Mouse (Mus musculus) neural tube, embryonic 14.5 days (tissue): ENCODE measurements around the gene Spr. TPM values are rescaled to one million over a fixed set of nuclear protein-coding genes. Genes with fewer than 3 reads are reported as not detected.

ENCODE experiments used
- ATAC-seq: fragments of 200-750 bp; cut with Nextera tagmentation; 2 replicates; pipeline ENCODE4 v1.8.0; 2017; ENCODE audit warnings: low read depth, mild to moderate bottlenecking, moderate TSS enrichment, moderate library complexity
- H3K27ac ChIP-seq: fragments of 300-500 bp; sonication (generic); 2 replicates; pipeline ENCODE4 v1.5.1; 2014; ENCODE audit warnings: low read depth, mild to moderate bottlenecking, control low read depth, low read length, moderate library complexity, mixed read lengths
- H3K27me3 ChIP-seq: fragments of 300-500 bp; sonication (generic); 2 replicates; pipeline ENCODE4 v1.6.1; 2014; ENCODE audit warnings: low read length; ENCODE audit not compliant: control insufficient read depth, insufficient read depth
- H3K36me3 ChIP-seq: fragments of 300-500 bp; sonication (generic); 2 replicates; pipeline ENCODE4 v1.6.1; 2014; ENCODE audit warnings: low read length, mixed read lengths; ENCODE audit not compliant: control insufficient read depth, insufficient read depth
- H3K4me1 ChIP-seq: fragments of 300-500 bp; sonication (generic); 2 replicates; pipeline ENCODE4 v1.6.1; 2014; ENCODE audit warnings: low read length; ENCODE audit not compliant: control insufficient read depth, insufficient read depth
- H3K4me2 ChIP-seq: fragments of 300-500 bp; sonication (generic); 2 replicates; pipeline ENCODE4 v1.6.1; 2014; ENCODE audit warnings: mild to moderate bottlenecking, low read depth, low read length, control low read depth
- H3K4me3 ChIP-seq: fragments of 300-500 bp; sonication (generic); 2 replicates; pipeline ENCODE4 v1.5.1; 2014; ENCODE audit warnings: low read depth, low read length, control low read depth, mixed read lengths
- H3K9ac ChIP-seq: fragments of 300-500 bp; sonication (generic); replicated peaks from 2 replicates; pipeline ENCODE4 v1.6.1; 2014; ENCODE audit warnings: low read depth, mild to moderate bottlenecking, control low read depth, low read length, mixed read lengths
- H3K9me3 ChIP-seq: fragments of 300-500 bp; sonication (generic); 2 replicates; pipeline ENCODE4 v1.6.1; 2016; ENCODE audit warnings: low read length; ENCODE audit not compliant: control insufficient read depth
- WGBS: fragments of 180-500 bp; shearing (Covaris S2); extraction: QIAGEN DNeasy Blood & Tissue Kit; methylation state at CpG from one replicate; pipeline ENCODE4 v1.1.7; 2014; 5-methylcytosine and 5-hydroxymethylcytosine counted together
- polyA plus RNA-seq: library from polyadenylated mRNA; unstranded; fragments of >200 nt; fragmentation: Nextera tagmentation; extraction: Ambion mirVana; gene quantifications from 2 replicates; pipeline ENCODE4 v1.2.1, GENCODE M21; 2014

Gene Spr
- 33.7 and 38.6 TPM in 2 replicates for polyA plus RNA-seq

GRCm38 (mm10) chr6:85137217-85138035 lies at the start of gene Spr:
TSS of gene Spr (minus strand) at chr6:85137766.
- Histone ChIP-seq H3K27me3 (no peaks in the 10 kb centered on the region), H3K4me3 (peak within 1 kb of the TSS; percentile 56), H3K9ac (peak within 1 kb of the TSS; percentile 60), H3K4me1 (no peaks in the 10 kb centered on the region), H3K36me3 (no peaks in the 10 kb centered on the region), H3K9me3 (no peaks in the 10 kb centered on the region), H3K4me2 (peak within 1 kb of the TSS; percentile 60), H3K27ac (peak within 1 kb of the TSS; percentile 80)
- WGBS, result under 1% methylated on average over 49 of the region's 49 CpGs
- ATAC-seq, result peak; percentile 91

GRCm38 (mm10) chr6:85186744-85187059 lies 49.1 kb upstream of the Spr start:
- H3K27ac ChIP-seq, result no peak overlapping the region
- no peak for ATAC-seq
- H3K9ac ChIP-seq, result no peak overlapping the region
- no peak overlapping the region for H3K4me2 ChIP-seq
- WGBS, result under 1% methylated on average over 15 of the region's 15 CpGs
- peaks cover 40% of the 10 kb centered on the region for H3K27me3 ChIP-seq
- H3K36me3 ChIP-seq, result no peaks in the 10 kb centered on the region
- H3K9me3 ChIP-seq, result no peaks in the 10 kb centered on the region
- H3K4me3 ChIP-seq, result no peak overlapping the region
- H3K4me1 ChIP-seq, result peaks cover 13% of the 10 kb centered on the region

GRCm38 (mm10) chr6:85186033-85186743 lies 48.6 kb upstream of the Spr start:
- ATAC-seq, result no peak
- H3K9ac ChIP-seq, result no peak overlapping the region
- H3K27ac ChIP-seq, result no peak overlapping the region
- no peaks in the 10 kb centered on the region for H3K9me3 ChIP-seq
- no peaks in the 10 kb centered on the region for H3K36me3 ChIP-seq
- peaks cover 13% of the 10 kb centered on the region for H3K4me1 ChIP-seq
- WGBS, result under 1% methylated on average over 33 of the region's 33 CpGs
- H3K27me3 ChIP-seq, result peaks cover 34% of the 10 kb centered on the region
- H3K4me2 ChIP-seq, result no peak overlapping the region
- H3K4me3 ChIP-seq, result no peak overlapping the region

- Histone ChIP-seq H3K9me3 (no peaks in the 10 kb centered on the region), H3K9ac (no peak overlapping the region), H3K4me3 (no peak overlapping the region), H3K36me3 (no peaks in the 10 kb centered on the region), H3K27me3 (peaks cover 19% of the 10 kb centered on the region), H3K4me1 (peaks cover 11% of the 10 kb centered on the region), H3K4me2 (no peak overlapping the region), H3K27ac (no peak overlapping the region)
- WGBS, result 47% methylated on average over 3 of the region's 3 CpGs
- ATAC-seq, result no peak
Measured at GRCm38 (mm10) chr6:85183951-85184350, 46.4 kb upstream of the Spr start.

- Histone ChIP-seq H3K4me2 (no peak overlapping the region), H3K27ac (no peak overlapping the region), H3K9ac (no peak overlapping the region), H3K36me3 (no peaks in the 10 kb centered on the region), H3K9me3 (no peaks in the 10 kb centered on the region), H3K27me3 (peaks cover 8% of the 10 kb centered on the region), H3K4me3 (no peak overlapping the region), H3K4me1 (no peaks in the 10 kb centered on the region)
- WGBS, result 70% methylated on average over 2 of the region's 2 CpGs
- no peak for ATAC-seq
Measured at GRCm38 (mm10) chr6:85180036-85180435, 42.5 kb upstream of the Spr start.

- Histone ChIP-seq H3K36me3 (no peaks in the 10 kb centered on the region), H3K27me3 (peaks cover 7% of the 10 kb centered on the region), H3K4me1 (no peaks in the 10 kb centered on the region), H3K9me3 (no peaks in the 10 kb centered on the region), H3K27ac (no peak overlapping the region), H3K4me3 (no peak overlapping the region), H3K9ac (no peak overlapping the region), H3K4me2 (no peak overlapping the region)
- no peak for ATAC-seq
- 80% methylated on average over 3 of the region's 3 CpGs for WGBS
Measured at GRCm38 (mm10) chr6:85179569-85179968, 42.0 kb upstream of the Spr start.

- H3K27me3 ChIP-seq, result no peaks in the 10 kb centered on the region
- H3K4me2 ChIP-seq, result no peak overlapping the region
- no peaks in the 10 kb centered on the region for H3K9me3 ChIP-seq
- H3K4me1 ChIP-seq, result no peaks in the 10 kb centered on the region
- WGBS, result 45% methylated on average over 11 of the region's 11 CpGs
- no peak overlapping the region for H3K4me3 ChIP-seq
- no peak; the same call in 1 of the 2 replicates for ATAC-seq
- no peaks in the 10 kb centered on the region for H3K36me3 ChIP-seq
- H3K9ac ChIP-seq, result no peak overlapping the region
- H3K27ac ChIP-seq, result no peak overlapping the region
Measured at GRCm38 (mm10) chr6:85165440-85165921, 27.9 kb upstream of the Spr start.

GRCm38 (mm10) chr6:85160201-85160923 lies 22.8 kb upstream of the Spr start:
- no peak overlapping the region for H3K9ac ChIP-seq
- no peak for ATAC-seq
- WGBS, result 47% methylated on average over 4 of the region's 4 CpGs

More at GRCm38 (mm10) chr6:85160201-85160923, 22.8 kb upstream of the Spr start:
- no peak overlapping the region for H3K4me2 ChIP-seq
- H3K27ac ChIP-seq, result no peak overlapping the region
- H3K27me3 ChIP-seq, result no peaks in the 10 kb centered on the region
- H3K36me3 ChIP-seq, result no peaks in the 10 kb centered on the region
- H3K9me3 ChIP-seq, result no peaks in the 10 kb centered on the region
- H3K4me3 ChIP-seq, result no peak overlapping the region
- no peaks in the 10 kb centered on the region for H3K4me1 ChIP-seq
